Mouse (Mus musculus): ENCODE measurements around the gene Ect2l. TPM values are rescaled to one million over a fixed set of nuclear protein-coding genes. Genes with fewer than 3 reads are reported as not detected.

Ect2l gene
- polyA plus RNA-seq, 1 experiment from 2014 or later, result 0.22 TPM

DNA sequence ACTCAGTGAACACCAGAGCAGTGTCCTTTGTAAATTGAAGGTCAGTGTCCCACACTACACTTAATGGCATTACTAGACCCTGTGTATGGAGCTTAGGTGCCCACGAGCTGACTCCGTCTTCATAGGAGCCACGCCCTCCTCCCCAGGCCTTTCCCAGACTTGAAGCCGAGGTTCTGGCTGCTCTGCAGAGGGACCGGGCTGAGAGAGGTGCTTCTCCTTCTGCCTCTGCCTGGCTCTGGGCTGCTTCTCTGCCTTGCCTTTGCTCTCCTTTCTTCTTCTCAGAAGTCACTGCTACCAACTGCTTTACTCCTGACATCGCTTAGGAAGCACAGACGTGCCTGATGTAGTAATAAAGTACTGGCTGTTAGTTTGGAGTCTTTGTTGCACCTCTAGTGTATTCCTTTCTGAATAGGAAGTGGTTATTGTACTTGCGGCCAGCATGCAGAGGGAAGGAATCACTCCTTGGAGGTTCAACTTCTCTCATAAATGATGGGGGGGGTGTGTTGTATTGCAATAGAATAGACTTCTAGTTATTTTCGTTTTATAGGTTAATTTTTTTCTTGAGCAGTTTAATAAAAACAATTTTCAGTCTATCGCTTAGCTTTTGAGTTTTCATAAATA is 97.1 kb downstream of the Ect2l start:
- H3K27ac ChIP-seq (replicated peaks), result no peak overlapping the region
- H3K4me3 ChIP-seq, result no peak overlapping the region
- H3K27me3 ChIP-seq (ENCODE audit: low read depth, poor library complexity, severe bottlenecking), result no peaks in the 10 kb centered on the region
- 87% methylated on average over 10 of the region's 10 CpGs for WGBS
- DNase-seq (ENCODE audit: low spot score), result no peak
- H3K4me1 ChIP-seq, result no peaks in the 10 kb centered on the region
- H3K36me3 ChIP-seq, result peaks cover 51% of the 10 kb centered on the region
- H3K9me3 ChIP-seq (replicated peaks), result no peaks in the 10 kb centered on the region

DNA sequence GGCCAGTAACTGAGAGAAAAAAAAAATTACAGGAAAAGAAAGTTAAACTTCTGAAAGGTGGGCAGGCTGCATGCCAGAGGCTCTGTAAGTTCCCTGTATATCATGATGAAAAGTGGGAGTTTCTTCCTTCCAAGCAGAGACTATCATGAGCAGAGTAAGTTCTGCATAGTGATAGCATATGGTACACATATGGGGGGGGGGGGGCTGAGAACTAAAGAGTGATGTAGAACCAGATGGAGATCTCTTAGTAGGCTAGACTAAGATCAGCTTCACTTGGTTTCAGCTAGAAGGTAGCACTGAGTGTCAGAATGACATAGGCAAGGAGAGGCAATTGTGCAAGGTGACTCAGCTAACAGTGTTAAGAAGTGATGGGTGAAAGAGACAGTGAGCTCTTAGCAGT is 99.8 kb downstream of the Ect2l start:
- Histone ChIP-seq H3K27me3 (ENCODE audit: low read depth, poor library complexity, severe bottlenecking) (no peaks in the 10 kb centered on the region), H3K4me3 (no peak overlapping the region)

GRCm38 (mm10) chr10:18107471-18107870 is 103.2 kb downstream of the Ect2l start:
- DNase-seq (ENCODE audit: low spot score), result no peak
- H3K4me1 ChIP-seq, result no peaks in the 10 kb centered on the region

More for the DNA sequence above, 99.8 kb downstream of the Ect2l start:
- no peak overlapping the region for H3K27ac ChIP-seq (replicated peaks)
- H3K9me3 ChIP-seq (replicated peaks), result no peaks in the 10 kb centered on the region
- DNase-seq (ENCODE audit: low spot score), result no peak
- H3K4me1 ChIP-seq, result no peaks in the 10 kb centered on the region
- H3K36me3 ChIP-seq, result peaks cover 39% of the 10 kb centered on the region

GRCm38 (mm10) chr10:18102166-18102565 is 108.5 kb downstream of the Ect2l start:
- Histone ChIP-seq H3K27me3 (ENCODE audit: low read depth, poor library complexity, severe bottlenecking) (no peaks in the 10 kb centered on the region), H3K4me1 (peaks cover 2% of the 10 kb centered on the region; the same call in 1 of the 2 replicates), H3K27ac (replicated peaks) (no peak overlapping the region), H3K9me3 (replicated peaks) (no peaks in the 10 kb centered on the region), H3K4me3 (no peak overlapping the region), H3K36me3 (peaks cover 58% of the 10 kb centered on the region)
- WGBS, result 75% methylated on average over 5 of the region's 5 CpGs
- no peak for DNase-seq (ENCODE audit: low spot score)

More at GRCm38 (mm10) chr10:18107471-18107870, 103.2 kb downstream of the Ect2l start:
- peaks cover 40% of the 10 kb centered on the region for H3K36me3 ChIP-seq
- no peaks in the 10 kb centered on the region for H3K9me3 ChIP-seq (replicated peaks)
- no peaks in the 10 kb centered on the region for H3K27me3 ChIP-seq (ENCODE audit: low read depth, poor library complexity, severe bottlenecking)
- no peak overlapping the region for H3K27ac ChIP-seq (replicated peaks)
- WGBS, result 79% methylated on average over 5 of the region's 5 CpGs
- no peak overlapping the region for H3K4me3 ChIP-seq

DNA sequence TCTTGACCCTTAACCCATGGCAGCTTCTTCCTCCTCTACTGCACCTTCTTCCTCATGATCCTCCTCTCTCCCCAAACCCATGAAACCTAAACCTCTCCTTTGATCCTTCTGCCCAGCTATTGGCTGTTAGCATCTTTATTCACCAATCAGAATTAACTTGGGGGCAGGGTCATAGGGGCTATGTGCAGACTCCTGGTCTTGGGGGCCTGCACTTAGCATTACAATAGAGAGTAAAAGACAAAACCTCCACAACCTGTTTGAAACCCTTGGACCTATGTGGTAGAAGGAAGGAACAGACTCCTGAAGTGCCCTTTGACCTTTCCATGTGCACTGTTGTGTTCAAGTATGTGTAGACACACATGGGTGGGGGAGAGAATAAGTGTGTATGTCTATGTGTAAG is 120.0 kb downstream of the Ect2l start:
- peaks cover 13% of the 10 kb centered on the region; the same call in 1 of the 2 replicates for H3K9me3 ChIP-seq (replicated peaks)
- no peak for DNase-seq (ENCODE audit: low spot score)
- no peak overlapping the region for H3K4me3 ChIP-seq
- no peaks in the 10 kb centered on the region for H3K4me1 ChIP-seq
- H3K27ac ChIP-seq (replicated peaks), result no peak overlapping the region
- peaks cover 81% of the 10 kb centered on the region for H3K36me3 ChIP-seq
- no peaks in the 10 kb centered on the region for H3K27me3 ChIP-seq (ENCODE audit: low read depth, poor library complexity, severe bottlenecking)

DNA sequence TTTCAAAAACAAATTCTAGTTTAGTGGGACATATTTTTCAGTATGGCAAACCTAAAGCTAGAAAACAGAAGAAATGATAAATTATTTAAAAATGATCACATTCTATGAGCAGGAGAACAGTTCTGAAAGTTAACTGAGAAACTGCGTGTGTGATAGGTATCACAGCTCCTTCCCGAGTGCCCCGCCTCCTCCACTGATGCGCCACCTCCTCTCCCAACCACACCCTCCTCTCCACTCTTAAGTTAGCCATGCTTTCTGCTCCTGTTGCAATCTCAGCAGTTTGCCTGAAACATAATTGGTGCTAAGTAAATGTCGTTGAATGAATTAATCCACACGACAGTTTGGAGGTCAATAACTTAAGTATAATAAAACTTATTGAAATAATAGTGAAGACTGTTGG is 127.9 kb downstream of the Ect2l start:
- no peaks in the 10 kb centered on the region for H3K4me1 ChIP-seq
- peaks cover 15% of the 10 kb centered on the region; the same call in 1 of the 2 replicates for H3K9me3 ChIP-seq (replicated peaks)
- H3K27me3 ChIP-seq (ENCODE audit: low read depth, poor library complexity, severe bottlenecking), result no peaks in the 10 kb centered on the region
- H3K4me3 ChIP-seq, result no peak overlapping the region
- H3K36me3 ChIP-seq, result peaks cover 27% of the 10 kb centered on the region
- no peak for DNase-seq (ENCODE audit: low spot score)
- WGBS, result 96% methylated on average over 6 of the region's 6 CpGs
- H3K27ac ChIP-seq (replicated peaks), result no peak overlapping the region

GRCm38 (mm10) chr10:18081536-18081935 is 129.2 kb downstream of the Ect2l start:
- H3K27me3 ChIP-seq (ENCODE audit: low read depth, poor library complexity, severe bottlenecking), result no peaks in the 10 kb centered on the region
- DNase-seq (ENCODE audit: low spot score), result no peak
- WGBS, result 83% methylated on average over 1 of the region's 1 CpGs

More at GRCm38 (mm10) chr10:18081536-18081935, 129.2 kb downstream of the Ect2l start:
- Histone ChIP-seq H3K36me3 (peaks cover 30% of the 10 kb centered on the region), H3K4me1 (no peaks in the 10 kb centered on the region), H3K27ac (replicated peaks) (no peak overlapping the region), H3K4me3 (no peak overlapping the region), H3K9me3 (replicated peaks) (peaks cover 9% of the 10 kb centered on the region; the same call in 1 of the 2 replicates)

Other genes with a start within 250 kb of the Ect2l start
- gene Abracl, start 187.6 kb downstream of the Ect2l start, polyA plus RNA-seq (2016; fragmentation: Nextera tagmentation; extraction: Ambion mirVana), result 152 and 161 TPM in 2 replicates
- gene Reps1, start 155.0 kb downstream of the Ect2l start, polyA plus RNA-seq (2016; fragmentation: Nextera tagmentation; extraction: Ambion mirVana), result 11.8 and 15.1 TPM in 2 replicates
- 5.7 and 7.1 TPM in 2 replicates for gene Ccdc28a, start 24.1 kb upstream of the Ect2l start, polyA plus RNA-seq (2016; fragmentation: Nextera tagmentation; extraction: Ambion mirVana)
- gene Nhsl1, start 108.1 kb upstream of the Ect2l start, polyA plus RNA-seq (2016; fragmentation: Nextera tagmentation; extraction: Ambion mirVana), result 10.5 and 11.5 TPM in 2 replicates

Measured in midbrain, embryonic 10.5 days (tissue).